Mouse (Mus musculus): ENCODE data around the gene Kif1b. TPM values are rescaled to one million over a fixed set of nuclear protein-coding genes. Genes with fewer than 3 reads are reported as not detected.

Gene Kif1b
- total and polyA plus RNA-seq, 3 experiments, result 10.0 to 27.6 (median 17.0) TPM

DNA sequence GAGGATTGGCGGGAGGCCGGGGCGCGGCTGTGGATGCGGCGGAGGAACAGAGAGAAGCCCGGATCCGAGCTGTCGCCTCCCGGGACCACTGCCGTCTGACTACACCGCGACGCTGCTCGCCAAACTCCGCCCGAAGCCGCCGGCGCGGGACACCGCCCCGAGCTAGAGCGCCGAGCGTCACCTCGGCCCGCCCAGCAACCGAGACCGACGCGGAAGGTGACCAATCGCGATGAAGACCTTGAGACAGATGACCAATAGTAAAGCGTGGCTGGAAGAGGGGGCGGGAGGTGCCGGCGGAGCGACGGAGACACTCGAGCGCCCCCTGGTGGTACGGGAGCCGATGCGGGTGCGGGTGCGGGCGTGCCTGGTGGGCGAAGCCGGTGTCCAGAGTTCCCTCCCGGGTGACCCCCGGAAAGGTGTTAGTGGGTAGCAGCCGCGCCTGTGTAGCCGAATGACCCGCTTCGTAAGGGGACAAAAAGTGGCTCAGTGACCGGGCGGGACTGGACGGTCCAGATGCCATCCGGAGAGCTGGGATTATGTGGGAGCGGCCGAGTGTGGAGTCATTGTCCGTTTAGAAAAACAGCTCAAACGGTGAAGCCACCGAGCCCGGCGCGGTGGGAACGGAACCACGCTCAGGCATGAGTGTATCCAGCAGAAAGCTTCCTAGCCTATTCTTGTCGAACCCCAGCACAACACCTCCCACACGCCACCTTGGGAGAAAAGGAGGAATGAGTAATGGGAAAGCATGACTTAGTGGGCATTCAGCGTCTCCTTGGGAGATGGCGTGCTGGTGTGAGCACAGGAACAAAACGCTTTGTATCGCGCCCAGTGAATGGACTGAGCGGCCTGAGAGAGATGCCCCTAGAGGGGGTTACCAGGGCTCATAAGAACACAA is at the start of gene Kif1b (continued):
- no peak for TF ChIP-seq MYC (IDR thresholded peaks at IDR 0.05; ENCODE audit: low read depth, low read length)

DNA sequence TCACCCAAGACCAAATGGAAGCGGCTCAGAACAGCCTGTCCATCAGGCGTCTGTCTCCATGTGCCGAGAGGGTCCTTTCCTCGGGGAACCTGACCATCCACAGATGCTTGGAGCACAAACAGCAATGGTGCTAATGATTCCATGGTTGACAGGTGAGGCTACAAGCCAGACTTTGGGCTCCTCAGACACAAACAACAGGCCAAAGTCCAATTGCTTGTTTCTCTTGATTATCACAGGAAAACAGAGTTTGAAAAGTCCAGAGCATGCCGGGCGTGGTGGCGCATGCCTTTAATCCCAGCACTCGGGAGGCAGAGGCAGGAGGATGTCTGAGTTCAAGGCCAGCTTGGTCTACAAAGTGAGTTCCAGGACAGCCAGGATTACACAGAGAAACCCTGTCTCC is 47.2 kb upstream of the Kif1b start:
- H3K4me1 ChIP-seq (ENCODE audit: control insufficient read depth in 1 of 2, insufficient read depth in 2 of 2), result no peaks in the 10 kb centered on the region
- H3K9me3 ChIP-seq (replicated peaks; ENCODE audit: low read length), result no peaks in the 10 kb centered on the region
- no peak for DNase-seq (ENCODE audit: extremely low read depth)
- dilution Hi-C loops (cut with MboI; ENCODE audit: extremely low pct_ligation_motif_present, extremely low pct_unique_long_range_greater_than_20kb, low sequenced_read_pairs), result no loop called here
- TF ChIP-seq CHD1 (IDR thresholded peaks at IDR 0.05; ENCODE audit: low read depth, low read length) (no peak), CHD2 (IDR thresholded peaks at IDR 0.05; ENCODE audit: low read length) (no peak), KAT2A (IDR thresholded peaks at IDR 0.05; ENCODE audit: insufficient replicate concordance, low read length) (no peak), POLR2AphosphoS2 (IDR thresholded peaks at IDR 0.05; ENCODE audit: low read depth, low read length) (no peak), USF1 (IDR thresholded peaks at IDR 0.05; ENCODE audit: low read depth, low read length) (no peak), USF2 (conservative IDR thresholded peaks at IDR 0.05; ENCODE audit: low read depth, low read length) (no peak), BHLHE40 (IDR thresholded peaks at IDR 0.05; ENCODE audit: low read depth, low read length) (no peak), ZC3H11A (IDR thresholded peaks at IDR 0.05; ENCODE audit: low read depth, low read length) (no peak), SIN3A (IDR thresholded peaks at IDR 0.05; ENCODE audit: low read length) (no peak), MXI1 (IDR thresholded peaks at IDR 0.05; ENCODE audit: low read depth, low read length) (no peak), ELF1 (IDR thresholded peaks at IDR 0.05; ENCODE audit: low read depth, low read length) (no peak), MAZ (IDR thresholded peaks at IDR 0.05; ENCODE audit: low read depth, low read length) (no peak), GABPA (IDR thresholded peaks at IDR 0.05; ENCODE audit: insufficient replicate concordance, low read depth, low read length) (no peak), NELFE (IDR thresholded peaks at IDR 0.05; ENCODE audit: low read depth, low read length) (no peak), TBP (conservative IDR thresholded peaks at IDR 0.05; ENCODE audit: low read depth, low read length) (no peak), JUN (IDR thresholded peaks at IDR 0.05; ENCODE audit: insufficient read depth, low read depth, low read length) (no peak), MEF2A (IDR thresholded peaks at IDR 0.05; ENCODE audit: borderline replicate concordance, low read depth, low read length) (no peak), NRF1 (IDR thresholded peaks at IDR 0.05; ENCODE audit: low read depth, low read length) (no peak)
- H3K4me3 ChIP-seq (replicated peaks in 1 of 3; ENCODE audit: low read depth in 2 of 3, low read length in 2 of 3, poor library complexity in 1 of 3), result no peak overlapping the region
- H3K4me2 ChIP-seq (ENCODE audit: insufficient read depth, low read depth, poor library complexity, severe bottlenecking), result no peak overlapping the region
- no peaks in the 10 kb centered on the region for H3K27me3 ChIP-seq (replicated peaks)
- in situ Hi-C loops (cut with MboI; ENCODE audit: low pct_ligation_motif_present, low pct_unique_long_range_greater_than_20kb, low sequenced_read_pairs), result no loop called here
- H3K9ac ChIP-seq (ENCODE audit: insufficient read depth, low read depth), result no peak overlapping the region
- no peak overlapping the region for H3K27ac ChIP-seq (ENCODE audit: insufficient read depth, low read depth)
- H3K79me2 ChIP-seq (replicated peaks; ENCODE audit: control insufficient read depth, extremely low read depth, insufficient read depth, poor library complexity, severe bottlenecking), result no peaks in the 10 kb centered on the region
- H3K36me3 ChIP-seq (replicated peaks in 1 of 2; ENCODE audit: control insufficient read depth in 1 of 2, insufficient read depth in 1 of 2, low read length in 1 of 2), result peaks cover 80 to 95% of the 10 kb centered on the region in 2 experiments
